Mouse (Mus musculus) liver, adult 2 months (tissue): ENCODE results near the gene E2f1. TPM values are rescaled to one million over a fixed set of nuclear protein-coding genes. Genes with fewer than 3 reads are reported as not detected.

Source experiments
- DNase-seq: peaks from one replicate; pipeline ENCODE4 v3.0.0-alpha.2; 2011; ENCODE audit warnings: low read depth, low spot score; ENCODE audit errors: extremely low read depth
- H3K27ac ChIP-seq: fragments of 200-500 bp; replicated peaks from 2 replicates; pipeline ENCODE4 v1.5.1; 2012; ENCODE audit warnings: low read depth, mild to moderate bottlenecking, control low read depth, inconsistent platforms, low read length; ENCODE audit not compliant: insufficient read depth
- H3K27me3 ChIP-seq: fragments of 200-500 bp; 2 replicates; pipeline ENCODE4 v1.6.1; 2012; ENCODE audit warnings: mild to moderate bottlenecking, moderate library complexity, low read length, inconsistent platforms; ENCODE audit not compliant: control insufficient read depth, insufficient read depth
- H3K36me3 ChIP-seq: fragments of 200-500 bp; 2 replicates; pipeline ENCODE4 v1.6.1; 2012; ENCODE audit warnings: low read length, inconsistent platforms; ENCODE audit not compliant: control insufficient read depth, insufficient read depth
- H3K4me1 ChIP-seq: fragments of 200-500 bp; 2 replicates; pipeline ENCODE4 v1.6.1; 2011; ENCODE audit warnings: low read length; ENCODE audit not compliant: control insufficient read depth, insufficient read depth
- H3K4me3 ChIP-seq: fragments of 200-500 bp; 2 replicates; pipeline ENCODE4 v1.5.1; 2011; ENCODE audit warnings: low read depth, mild to moderate bottlenecking, control low read depth, low read length, moderate library complexity; ENCODE audit not compliant: insufficient read depth
- H3K79me2 ChIP-seq: fragments of 200-500 bp; 2 replicates; pipeline ENCODE4 v1.6.1; 2012; ENCODE audit warnings: inconsistent platforms, mild to moderate bottlenecking, low read length, moderate library complexity; ENCODE audit not compliant: control insufficient read depth, insufficient read depth
- H3K9ac ChIP-seq: fragments of 200-500 bp; 2 replicates; pipeline ENCODE4 v1.6.1; 2012; ENCODE audit warnings: low read depth, mild to moderate bottlenecking, control low read depth, inconsistent platforms, low read length
- CTCF ChIP-seq: fragments of 200-500 bp; IDR thresholded peaks from 2 replicates; pipeline ENCODE4 v1.5.1; 2011; ENCODE audit warnings: low read depth, low read length, control low read depth
- POLR2A ChIP-seq: fragments of 200-500 bp; IDR thresholded peaks from 2 replicates; pipeline ENCODE4 v1.6.1; 2011; ENCODE audit warnings: low read length, control low read depth; ENCODE audit not compliant: insufficient read depth; ENCODE audit errors: extremely low read depth
- WGBS: fragments of 180-500 bp; shearing (Covaris S2); methylation state at CpG from one replicate; pipeline ENCODE4 v1.1.7; 2018; 5-methylcytosine and 5-hydroxymethylcytosine counted together
- polyA plus RNA-seq: library from polyadenylated mRNA; depleted of rRNA; stranded (reverse); fragments of >200 nt; gene quantifications from 2 replicates; pipeline ENCODE4 v1.2.3, GENCODE M21; 2012
- total RNA-seq: library from RNA; depleted of rRNA; stranded (reverse); fragments of >200 nt; gene quantifications from 2 replicates; pipeline ENCODE4 v1.2.3, GENCODE M21; 2014

Gene E2f1
- total and polyA plus RNA-seq, 2 experiments = 1.1 to 2.4 TPM

- no peaks in the 10 kb centered on the region for H3K36me3 ChIP-seq
- H3K4me1 ChIP-seq = no peaks in the 10 kb centered on the region
- H3K4me3 ChIP-seq = no peak overlapping the region
- WGBS = 93% methylated on average over 6 of the region's 6 CpGs
- no peak for TF ChIP-seq CTCF
- no peak for TF ChIP-seq POLR2A
- no peak overlapping the region for H3K9ac ChIP-seq
- H3K27ac ChIP-seq = no peak overlapping the region
- H3K79me2 ChIP-seq = no peaks in the 10 kb centered on the region
- H3K27me3 ChIP-seq = no peaks in the 10 kb centered on the region
- DNase-seq = no peak
Observed at GRCm38 (mm10) chr2:154577744-154578067, 8.0 kb upstream of the E2f1 start.

- Histone ChIP-seq H3K27me3 (no peaks in the 10 kb centered on the region), H3K4me1 (no peaks in the 10 kb centered on the region), H3K36me3 (no peaks in the 10 kb centered on the region), H3K4me3 (no peak overlapping the region), H3K9ac (no peak overlapping the region), H3K27ac (no peak overlapping the region), H3K79me2 (no peaks in the 10 kb centered on the region)
- TF ChIP-seq POLR2A = no peak
- no peak for TF ChIP-seq CTCF
- 84% methylated on average over 12 of the region's 12 CpGs for WGBS
- DNase-seq = no peak
Observed at GRCm38 (mm10) chr2:154576876-154577743, 7.4 kb upstream of the E2f1 start.

GRCm38 (mm10) chr2:154574271-154574670 lies 4.6 kb upstream of the E2f1 start:
- no peak overlapping the region for H3K4me3 ChIP-seq
- no peak overlapping the region for H3K27ac ChIP-seq
- WGBS = 86% methylated on average over 7 of the region's 7 CpGs

GRCm38 (mm10) chr2:154572996-154573395 lies 3.3 kb upstream of the E2f1 start:
- no peaks in the 10 kb centered on the region for H3K27me3 ChIP-seq
- no peaks in the 10 kb centered on the region for H3K79me2 ChIP-seq
- WGBS = 67% methylated on average over 3 of the region's 3 CpGs
- no peak for DNase-seq
- H3K4me3 ChIP-seq = no peak overlapping the region
- H3K4me1 ChIP-seq = no peaks in the 10 kb centered on the region
- H3K27ac ChIP-seq = no peak overlapping the region
- no peak for TF ChIP-seq CTCF
- no peaks in the 10 kb centered on the region for H3K36me3 ChIP-seq
- no peak overlapping the region for H3K9ac ChIP-seq

More at GRCm38 (mm10) chr2:154574271-154574670, 4.6 kb upstream of the E2f1 start:
- Histone ChIP-seq H3K36me3 (no peaks in the 10 kb centered on the region), H3K27me3 (no peaks in the 10 kb centered on the region), H3K4me1 (no peaks in the 10 kb centered on the region), H3K9ac (no peak overlapping the region), H3K79me2 (no peaks in the 10 kb centered on the region)
- no peak for TF ChIP-seq CTCF
- DNase-seq = no peak

- no peak for DNase-seq
- no peaks in the 10 kb centered on the region for H3K27me3 ChIP-seq
- H3K79me2 ChIP-seq = no peaks in the 10 kb centered on the region
- no peak for TF ChIP-seq CTCF
- TF ChIP-seq POLR2A = no peak
- H3K4me3 ChIP-seq = no peak overlapping the region
- H3K36me3 ChIP-seq = no peaks in the 10 kb centered on the region
- H3K9ac ChIP-seq = no peak overlapping the region
- no peaks in the 10 kb centered on the region for H3K4me1 ChIP-seq
- H3K27ac ChIP-seq = no peak overlapping the region
- 85% methylated on average over 8 of the region's 8 CpGs for WGBS
Observed at GRCm38 (mm10) chr2:154571976-154572375, 2.3 kb upstream of the E2f1 start.

GRCm38 (mm10) chr2:154571266-154571665 lies 1.6 kb upstream of the E2f1 start:
- Histone ChIP-seq H3K4me3 (no peak overlapping the region), H3K9ac (no peak overlapping the region), H3K27me3 (no peaks in the 10 kb centered on the region), H3K79me2 (no peaks in the 10 kb centered on the region), H3K27ac (no peak overlapping the region), H3K4me1 (peaks cover 2% of the 10 kb centered on the region; the same call in 1 of the 2 replicates), H3K36me3 (no peaks in the 10 kb centered on the region)
- WGBS = 77% methylated on average over 4 of the region's 4 CpGs
- no peak for DNase-seq
- TF ChIP-seq CTCF = no peak
- no peak for TF ChIP-seq POLR2A
